Mouse (Mus musculus) left cerebral cortex, postnatal 10 days (tissue): ENCODE data around the gene Scamp3. TPM values are rescaled to one million over a fixed set of nuclear protein-coding genes. Genes with fewer than 3 reads are reported as not detected.

ENCODE experiments used
- microRNA-seq: library from miRNA; unstranded; fragments of <30 nt; microRNA quantifications from one replicate; pipeline ENCODE4 v1.2.0, GENCODE M21; 2022
- total RNA-seq, 2 experiments: library from RNA; stranded (reverse); gene quantifications; 2 replicates each; pipeline ENCODE4 v1.2.3; 2021

Gene Scamp3
- total RNA-seq, 2 experiments from 2014 or later = 80.5 to 81.1 TPM

Small RNA genes lying within 50 kb of the gene (microRNA-seq; reads per million reads assigned to microRNA genes)
- 4,822 reads per million, percentile 91 among the genes with 10 or more reads in this experiment for gene Mir92b

Other genes starting within 250 kb of the Scamp3 start
- 10 to 100 TPM; 59.9 to 62.0 TPM for gene Ash1l, start 226.9 kb upstream of the Scamp3 start, total RNA-seq
- 100 to 1,000 TPM; 116 to 120 TPM for gene Dap3, start 226.3 kb upstream of the Scamp3 start, total RNA-seq
- gene Rusc1, start 84.2 kb upstream of the Scamp3 start, total RNA-seq = 100 to 1,000 TPM; 208 to 210 TPM
- gene Gm43738, start 76.4 kb upstream of the Scamp3 start, total RNA-seq = under 1 TPM in 1 of 2 experiments, not detected in 1; 0.19 TPM
- gene Fdps, start 75.5 kb upstream of the Scamp3 start, total RNA-seq = 100 to 1,000 TPM; 165 to 177 TPM
- gene Pklr, start 41.3 kb upstream of the Scamp3 start, total RNA-seq = not detected
- gene Hcn3, start 17.3 kb upstream of the Scamp3 start, total RNA-seq = 10 to 100 TPM; 37.0 to 48.6 TPM
- 10 to 100 TPM; 42.3 to 47.3 TPM for gene Clk2, start 12.7 kb upstream of the Scamp3 start, total RNA-seq
- gene Fam189b, start 5.7 kb downstream of the Scamp3 start, total RNA-seq = 10 to 100 TPM; 59.6 to 66.2 TPM
- gene Gba, start 25.5 kb downstream of the Scamp3 start, total RNA-seq = 10 to 100 TPM; 66.2 to 68.0 TPM
- 10 to 100 TPM; 27.8 to 31.4 TPM for gene Thbs3, start 37.7 kb downstream of the Scamp3 start, total RNA-seq
- gene Mtx1, start 49.6 kb downstream of the Scamp3 start, total RNA-seq = 100 to 1,000 TPM in 1 of 2 experiments, 10 to 100 TPM in 1; 98.6 to 102 TPM
- gene Muc1, start 51.6 kb downstream of the Scamp3 start, total RNA-seq = 1 to 10 TPM in 1 of 2 experiments, under 1 TPM in 1; 0.58 to 1.8 TPM
- gene Krtcap2, start 68.5 kb downstream of the Scamp3 start, total RNA-seq = 10 to 100 TPM; 72.1 to 92.1 TPM
- gene Trim46, start 68.8 kb downstream of the Scamp3 start, total RNA-seq = 100 to 1,000 TPM; 112 to 118 TPM
- 10 to 100 TPM; 47.1 to 51.1 TPM for gene Dpm3, start 81.9 kb downstream of the Scamp3 start, total RNA-seq
- gene Slc50a1, start 93.1 kb downstream of the Scamp3 start, total RNA-seq = 10 to 100 TPM; 17.9 to 22.3 TPM
- 1 to 10 TPM; 3.3 to 4.4 TPM for gene Efna1, start 103.7 kb downstream of the Scamp3 start, total RNA-seq
- gene Efna3, start 145.5 kb downstream of the Scamp3 start, total RNA-seq = 10 to 100 TPM; 47.7 to 56.7 TPM
- 1 to 10 TPM in 1 of 2 experiments, under 1 TPM in 1; 0.34 to 1.1 TPM for gene Efna4, start 160.6 kb downstream of the Scamp3 start, total RNA-seq
- 10 to 100 TPM; 93.0 to 96.9 TPM for gene Adam15, start 172.5 kb downstream of the Scamp3 start, total RNA-seq
- gene Dcst2, start 184.5 kb downstream of the Scamp3 start, total RNA-seq = under 1 TPM; 0.39 to 0.41 TPM
- not detected for gene Dcst1, start 187.8 kb downstream of the Scamp3 start, total RNA-seq
- 1 to 10 TPM; 6.9 TPM for gene Zbtb7b, start 217.3 kb downstream of the Scamp3 start, total RNA-seq
- not detected for gene Lenep, start 225.3 kb downstream of the Scamp3 start, total RNA-seq
- 10 to 100 TPM; 31.9 to 32.7 TPM for gene Flad1, start 234.4 kb downstream of the Scamp3 start, total RNA-seq
- gene Cks1b, start 240.9 kb downstream of the Scamp3 start, total RNA-seq = 1 to 10 TPM; 7.4 to 8.0 TPM
- gene Shc1, start 241.0 kb downstream of the Scamp3 start, total RNA-seq = 10 to 100 TPM; 12.2 to 13.8 TPM